Mouse (Mus musculus) neural tube, embryonic 14.5 days (tissue): ENCODE data around the gene Srsf3. TPM values are rescaled to one million over a fixed set of nuclear protein-coding genes. Genes with fewer than 3 reads are reported as not detected.
"Not testable (repeated sequence)": the region's sequence is repeated elsewhere in the genome, so short reads cannot be mapped to it uniquely, and the experiment has no call there.

ENCODE experiments used
- ATAC-seq: fragments of 200-750 bp; cut with Nextera tagmentation; 2 replicates; pipeline ENCODE4 v1.8.0; 2017; ENCODE audit warnings: low read depth, mild to moderate bottlenecking, moderate TSS enrichment, moderate library complexity
- H3K27ac ChIP-seq: fragments of 300-500 bp; sonication (generic); 2 replicates; pipeline ENCODE4 v1.5.1; 2014; ENCODE audit warnings: low read depth, mild to moderate bottlenecking, control low read depth, low read length, moderate library complexity, mixed read lengths
- H3K27me3 ChIP-seq: fragments of 300-500 bp; sonication (generic); 2 replicates; pipeline ENCODE4 v1.6.1; 2014; ENCODE audit warnings: low read length; ENCODE audit not compliant: control insufficient read depth, insufficient read depth
- H3K36me3 ChIP-seq: fragments of 300-500 bp; sonication (generic); 2 replicates; pipeline ENCODE4 v1.6.1; 2014; ENCODE audit warnings: low read length, mixed read lengths; ENCODE audit not compliant: control insufficient read depth, insufficient read depth
- H3K4me1 ChIP-seq: fragments of 300-500 bp; sonication (generic); 2 replicates; pipeline ENCODE4 v1.6.1; 2014; ENCODE audit warnings: low read length; ENCODE audit not compliant: control insufficient read depth, insufficient read depth
- H3K4me2 ChIP-seq: fragments of 300-500 bp; sonication (generic); 2 replicates; pipeline ENCODE4 v1.6.1; 2014; ENCODE audit warnings: mild to moderate bottlenecking, low read depth, low read length, control low read depth
- H3K4me3 ChIP-seq: fragments of 300-500 bp; sonication (generic); 2 replicates; pipeline ENCODE4 v1.5.1; 2014; ENCODE audit warnings: low read depth, low read length, control low read depth, mixed read lengths
- H3K9ac ChIP-seq: fragments of 300-500 bp; sonication (generic); replicated peaks from 2 replicates; pipeline ENCODE4 v1.6.1; 2014; ENCODE audit warnings: low read depth, mild to moderate bottlenecking, control low read depth, low read length, mixed read lengths
- H3K9me3 ChIP-seq: fragments of 300-500 bp; sonication (generic); 2 replicates; pipeline ENCODE4 v1.6.1; 2016; ENCODE audit warnings: low read length; ENCODE audit not compliant: control insufficient read depth
- WGBS: fragments of 180-500 bp; shearing (Covaris S2); extraction: QIAGEN DNeasy Blood & Tissue Kit; methylation state at CpG from one replicate; pipeline ENCODE4 v1.1.7; 2014; 5-methylcytosine and 5-hydroxymethylcytosine counted together
- polyA plus RNA-seq: library from polyadenylated mRNA; unstranded; fragments of >200 nt; fragmentation: Nextera tagmentation; extraction: Ambion mirVana; gene quantifications from 2 replicates; pipeline ENCODE4 v1.2.1, GENCODE M21; 2014

Srsf3 gene
- polyA plus RNA-seq, 1 experiment from 2014 or later = 423 TPM

DNA sequence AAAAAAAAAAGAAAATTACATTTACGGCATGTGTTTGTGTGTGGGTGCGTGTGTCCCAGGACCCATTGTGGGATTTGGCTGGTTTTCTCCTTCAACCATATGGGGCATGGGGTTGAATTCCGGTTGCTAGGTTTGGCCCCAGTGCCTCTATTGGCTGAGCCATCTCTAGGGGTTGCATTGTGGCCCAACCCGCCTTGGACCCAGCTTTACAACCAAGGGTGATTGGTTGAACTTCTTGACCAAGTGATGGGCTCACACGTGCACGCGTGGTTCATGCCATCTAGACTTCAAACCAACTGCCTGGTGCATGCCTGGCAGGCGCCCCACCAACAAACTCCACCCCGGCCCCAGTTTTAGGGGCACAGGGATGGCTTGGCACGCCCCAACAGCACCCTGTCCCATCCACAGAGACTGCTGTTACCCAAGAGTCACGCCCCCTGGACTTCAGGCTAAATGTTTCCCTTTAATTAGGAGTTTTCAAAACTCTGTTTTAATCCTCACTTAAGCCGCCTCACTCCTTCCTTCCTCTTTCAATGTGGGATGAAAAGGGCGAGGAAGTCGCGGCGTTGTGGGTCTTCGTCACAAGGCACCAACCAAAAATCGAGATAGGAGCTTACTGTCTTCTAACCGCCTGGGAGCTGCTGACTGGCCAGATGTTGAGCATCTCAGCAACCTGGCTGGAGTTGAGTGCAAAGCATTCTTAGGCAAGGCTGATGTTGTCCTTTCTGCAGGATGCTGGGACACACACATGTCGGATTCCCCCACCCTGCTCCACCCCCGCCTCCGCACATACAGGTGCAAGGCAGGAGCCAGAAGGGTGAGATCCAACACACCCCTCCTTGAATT lies 8.2 kb upstream of the Srsf3 start:
- ATAC-seq = no peak
- Histone ChIP-seq H3K4me2 (no peak overlapping the region), H3K27ac (no peak overlapping the region), H3K9me3 (no peaks in the 10 kb centered on the region), H3K27me3 (no peaks in the 10 kb centered on the region), H3K36me3 (no peaks in the 10 kb centered on the region), H3K4me1 (peaks cover 3% of the 10 kb centered on the region; the same call in 1 of the 2 replicates), H3K9ac (no peak overlapping the region), H3K4me3 (no peak overlapping the region)
- WGBS = 58% methylated on average over 22 of the region's 22 CpGs

DNA sequence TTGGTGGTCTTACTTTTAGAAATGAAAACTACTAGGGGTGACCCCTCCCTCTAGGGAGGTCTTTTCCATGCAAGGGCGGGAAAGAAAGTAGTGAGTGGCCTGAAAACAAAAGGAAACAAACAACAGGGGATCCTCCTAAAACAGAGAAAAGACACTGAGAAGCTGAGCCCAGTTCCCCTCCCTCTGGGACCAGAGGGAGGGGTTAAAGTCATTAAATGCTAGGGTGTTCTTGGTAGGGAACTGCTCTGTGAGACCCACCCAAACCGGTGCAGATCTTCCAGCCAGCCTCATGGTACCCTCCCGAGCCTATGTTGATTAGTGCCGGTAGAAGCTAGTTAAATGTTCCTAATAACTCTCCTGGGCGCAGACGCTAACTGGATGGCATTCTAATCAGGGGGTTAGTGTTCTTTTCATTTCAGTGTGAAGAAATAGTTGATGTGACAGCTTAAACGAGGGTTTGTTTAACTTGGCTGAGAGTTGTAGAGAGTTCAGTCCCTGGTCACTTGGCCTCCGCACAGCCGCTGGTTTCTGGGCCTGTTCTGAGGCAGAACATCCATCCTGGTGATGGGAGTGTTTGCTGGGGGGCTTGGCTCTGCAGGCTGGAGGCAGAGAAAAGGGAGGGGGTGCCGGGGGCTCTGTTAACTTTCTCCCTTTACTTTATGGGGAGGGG lies 7.4 kb upstream of the Srsf3 start:
- Histone ChIP-seq H3K9ac (no peak overlapping the region), H3K4me3 (no peak overlapping the region), H3K27ac (no peak overlapping the region), H3K9me3 (no peaks in the 10 kb centered on the region), H3K4me2 (no peak overlapping the region), H3K4me1 (peaks cover 3% of the 10 kb centered on the region; the same call in 1 of the 2 replicates), H3K36me3 (no peaks in the 10 kb centered on the region), H3K27me3 (no peaks in the 10 kb centered on the region)
- ATAC-seq = peak; percentile 44; the same call in 1 of the 2 replicates
- WGBS = 14% methylated on average over 10 of the region's 10 CpGs

DNA sequence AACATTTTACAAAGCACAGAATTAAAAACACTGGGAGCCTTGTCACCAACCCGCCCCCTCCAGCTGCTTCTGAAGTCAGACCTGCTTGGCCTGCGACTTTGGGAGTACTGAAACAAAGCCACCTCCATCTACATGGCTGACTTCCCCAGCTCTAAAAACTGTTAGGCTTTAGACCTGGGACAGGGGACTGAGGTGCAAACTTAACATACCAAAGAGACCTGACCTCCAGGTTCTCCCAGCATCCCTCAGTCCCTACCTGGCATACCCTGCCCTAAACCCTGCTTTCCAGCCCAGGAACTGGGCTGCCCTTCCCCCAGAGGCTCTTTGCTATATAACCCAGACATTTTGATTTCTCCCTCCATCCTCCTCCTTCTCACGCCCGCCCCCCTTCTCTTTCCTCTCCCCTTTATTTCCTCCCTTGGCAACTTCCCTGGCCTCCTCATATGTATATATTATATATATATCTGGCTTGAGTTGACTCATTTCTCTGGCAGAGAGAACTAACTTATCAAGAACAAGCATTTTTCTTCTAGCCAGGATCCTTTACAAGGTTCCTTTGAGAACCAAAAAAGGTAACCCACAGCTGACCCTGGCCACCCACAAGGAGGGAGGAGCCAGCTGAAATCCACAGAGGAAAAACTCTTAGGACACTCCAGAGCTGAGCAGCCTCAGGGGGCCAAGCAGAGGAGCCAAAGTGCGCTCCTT lies 5.6 kb upstream of the Srsf3 start:
- no peak for ATAC-seq
- H3K4me1 ChIP-seq = peaks cover 8% of the 10 kb centered on the region; the same call in 1 of the 2 replicates
- H3K4me2 ChIP-seq = no peak overlapping the region
- H3K36me3 ChIP-seq = no peaks in the 10 kb centered on the region
- no peak overlapping the region for H3K9ac ChIP-seq
- 38% methylated on average over 5 of the region's 5 CpGs for WGBS
- H3K27ac ChIP-seq = no peak overlapping the region
- no peak overlapping the region for H3K4me3 ChIP-seq
- H3K27me3 ChIP-seq = no peaks in the 10 kb centered on the region
- no peaks in the 10 kb centered on the region for H3K9me3 ChIP-seq

DNA sequence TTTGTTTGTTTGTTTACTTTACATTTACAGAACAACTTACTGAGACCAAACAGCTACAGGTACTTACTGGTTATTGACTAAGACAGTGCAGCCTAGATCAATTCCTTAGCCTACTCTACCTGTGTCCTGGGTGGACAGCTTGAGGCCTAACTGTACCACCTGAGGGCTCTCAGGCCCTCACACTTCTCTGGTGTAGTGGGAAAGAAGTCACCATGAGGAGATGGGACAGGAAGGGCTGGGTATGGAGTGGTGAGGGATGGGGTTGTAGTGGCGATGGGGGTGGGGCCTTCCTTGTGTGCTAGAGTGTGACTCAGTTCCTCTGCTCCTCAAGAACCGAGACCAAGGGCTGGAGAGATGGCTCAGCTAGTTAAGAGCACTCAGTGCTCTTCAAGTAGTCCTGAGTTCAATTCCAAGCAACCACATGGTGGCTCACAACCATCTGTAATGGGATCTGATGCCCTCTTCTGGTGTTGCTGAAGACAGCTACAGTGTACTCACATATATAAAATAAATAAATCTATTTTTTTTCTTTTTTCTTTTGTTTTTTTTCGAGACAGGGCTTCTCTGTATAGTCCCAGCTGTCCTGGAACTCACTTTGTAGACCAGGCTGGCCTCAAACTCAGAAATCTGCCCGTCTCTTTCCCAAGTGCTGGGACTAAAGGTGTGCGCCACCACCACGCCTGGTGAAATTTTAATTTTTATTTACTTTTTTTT lies 1.9 kb upstream of the Srsf3 start:
- ATAC-seq = no peak
- peaks cover 13% of the 10 kb centered on the region; the same call in 1 of the 2 replicates for H3K4me1 ChIP-seq
- WGBS = 92% methylated on average over 6 of the region's 6 CpGs
- H3K27ac ChIP-seq = no peak overlapping the region
- H3K27me3 ChIP-seq = no peaks in the 10 kb centered on the region
- H3K4me2 ChIP-seq = no peak overlapping the region
- no peaks in the 10 kb centered on the region for H3K9me3 ChIP-seq
- no peak overlapping the region for H3K4me3 ChIP-seq
- no peaks in the 10 kb centered on the region for H3K36me3 ChIP-seq
- H3K9ac ChIP-seq = no peak overlapping the region

DNA sequence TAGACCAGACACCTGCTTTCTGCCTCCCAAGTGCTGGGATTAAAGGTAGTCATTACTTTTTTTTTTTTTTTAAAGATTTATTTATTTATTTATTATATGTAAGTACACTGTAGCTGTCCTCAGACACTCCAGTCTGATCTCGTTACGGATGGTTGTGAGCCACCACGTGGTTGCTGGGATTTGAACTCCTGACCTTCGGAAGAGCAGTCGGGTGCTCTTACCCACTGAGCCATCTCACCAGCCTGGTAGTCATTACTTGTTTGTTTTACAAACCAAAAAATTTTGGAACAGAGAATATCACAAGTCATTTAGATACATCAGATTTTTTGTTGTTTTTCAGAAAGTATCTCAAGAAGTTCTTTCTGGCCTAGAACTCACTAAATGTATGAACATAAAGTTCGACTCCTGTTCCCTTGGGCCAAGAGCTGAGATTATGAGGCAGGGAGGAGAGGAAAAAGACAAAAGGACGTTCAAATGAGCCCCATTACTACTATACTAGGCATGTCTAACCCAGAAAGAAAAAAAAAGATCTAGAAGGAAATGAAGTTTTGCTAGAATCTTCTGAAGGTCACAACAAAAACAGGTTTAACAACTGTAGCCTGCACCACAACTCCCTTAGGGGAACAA lies 1.2 kb upstream of the Srsf3 start:
- H3K4me3 ChIP-seq = peak overlapping the region; percentile 86
- peak overlapping the region; percentile 98 for H3K27ac ChIP-seq
- H3K4me1 ChIP-seq = peaks cover 14% of the 10 kb centered on the region; the same call in 1 of the 2 replicates
- peak overlapping the region; percentile 56 for H3K4me2 ChIP-seq
- H3K9me3 ChIP-seq, H3K27me3 ChIP-seq, H3K36me3 ChIP-seq, ATAC-seq: not testable (repeated sequence)
- peak overlapping the region; percentile 97; the same call in 1 of the 2 replicates for H3K9ac ChIP-seq
- WGBS = 43% methylated on average over 7 of the region's 7 CpGs

DNA sequence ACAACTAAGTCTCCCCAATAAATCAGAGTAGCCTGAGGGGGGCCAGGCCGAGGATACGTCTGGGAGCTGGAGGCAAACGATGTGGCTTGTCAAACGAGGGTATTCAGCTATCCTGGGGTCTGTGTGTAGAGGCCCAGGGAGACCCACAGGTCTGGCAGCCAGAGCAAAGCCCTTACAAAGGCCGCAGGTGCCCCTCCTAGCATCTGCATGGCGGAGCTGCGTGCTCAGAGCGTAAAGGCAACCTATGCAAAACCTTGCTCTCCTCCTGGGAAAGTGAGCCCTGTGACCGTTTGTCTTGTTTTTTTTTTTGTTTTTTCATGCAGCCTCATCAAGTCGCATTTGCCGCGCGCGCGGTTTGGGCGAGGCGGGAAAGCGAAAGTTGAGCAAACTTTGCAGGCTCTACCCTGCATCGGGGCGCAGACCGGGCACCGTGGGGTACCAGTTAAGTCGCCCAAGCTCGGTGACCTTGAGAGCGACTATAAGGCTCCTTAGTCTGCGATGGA lies 606 bp upstream of the Srsf3 start:
- WGBS = under 1% methylated on average over 26 of the region's 26 CpGs
- Histone ChIP-seq H3K27ac (peak overlapping the region; percentile 98), H3K27me3 (no peaks in the 10 kb centered on the region), H3K9ac (peak overlapping the region; percentile 97), H3K4me3 (peak overlapping the region; percentile 86), H3K4me2 (peak overlapping the region; percentile 56), H3K9me3 (no peaks in the 10 kb centered on the region), H3K36me3 (peaks cover 6% of the 10 kb centered on the region), H3K4me1 (peaks cover 19% of the 10 kb centered on the region)
- ATAC-seq = peak; percentile 36; the same call in 1 of the 2 replicates

DNA sequence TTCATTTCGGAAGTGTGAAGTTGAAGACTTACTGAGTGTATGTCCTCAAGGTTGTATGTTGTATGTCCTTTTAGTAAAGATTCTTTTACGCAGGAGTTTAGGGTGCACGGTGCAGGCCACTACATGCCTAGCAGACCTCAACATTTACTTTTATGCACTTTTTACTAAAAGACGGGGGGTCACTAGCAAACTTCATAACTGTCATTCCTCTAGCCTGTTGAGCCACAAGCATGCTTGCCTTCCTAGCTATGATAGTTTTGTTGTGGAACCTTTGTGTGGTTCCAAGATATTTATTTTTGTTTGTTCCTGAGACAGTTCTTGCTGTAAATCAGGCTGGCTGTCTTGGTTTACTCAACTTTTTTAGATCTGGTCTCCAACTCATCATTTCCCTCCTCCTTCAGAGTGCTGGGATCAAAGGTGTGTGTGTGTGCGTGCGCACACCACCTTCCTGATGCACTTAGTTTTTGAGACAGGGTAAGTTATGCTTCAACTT lies 1.2 kb downstream of the Srsf3 start:
- WGBS = under 1% methylated on average over 6 of the region's 6 CpGs
- ATAC-seq = no peak

DNA sequence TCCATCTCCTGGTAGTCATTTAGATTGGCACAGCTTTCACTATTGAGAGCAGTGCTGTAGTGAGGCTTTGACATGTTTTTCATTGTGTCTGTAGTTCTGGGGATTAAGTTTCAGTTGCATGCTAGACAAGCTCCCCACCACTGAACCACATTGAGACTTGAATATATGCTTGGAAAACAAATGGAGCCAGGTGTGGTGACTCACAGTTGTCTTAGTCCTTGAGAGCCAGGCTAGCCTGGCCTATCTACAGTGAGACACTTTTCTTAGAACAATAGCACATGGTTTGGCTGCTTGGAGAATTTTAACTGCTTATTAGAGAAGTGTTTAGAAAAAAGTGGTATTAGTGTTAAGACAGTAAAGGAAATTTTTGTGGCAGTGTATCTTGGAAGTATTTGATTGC lies 1.8 kb downstream of the Srsf3 start:
- peak overlapping the region; percentile 86 for H3K4me3 ChIP-seq
- H3K9ac ChIP-seq = peak overlapping the region; percentile 97
- no peak for ATAC-seq
- no peaks in the 10 kb centered on the region for H3K9me3 ChIP-seq
- no peaks in the 10 kb centered on the region for H3K27me3 ChIP-seq
- peak overlapping the region; percentile 100 for H3K4me2 ChIP-seq
- peaks cover 27% of the 10 kb centered on the region for H3K36me3 ChIP-seq
- H3K27ac ChIP-seq = no peak overlapping the region
- peaks cover 22% of the 10 kb centered on the region for H3K4me1 ChIP-seq

More for the DNA sequence above, 1.2 kb downstream of the Srsf3 start:
- H3K27ac ChIP-seq = no peak overlapping the region
- peaks cover 22% of the 10 kb centered on the region for H3K4me1 ChIP-seq
- peak overlapping the region; percentile 86 for H3K4me3 ChIP-seq
- peak overlapping the region; percentile 97 for H3K9ac ChIP-seq
- H3K27me3 ChIP-seq = no peaks in the 10 kb centered on the region
- H3K4me2 ChIP-seq = peak overlapping the region; percentile 100
- peaks cover 21% of the 10 kb centered on the region for H3K36me3 ChIP-seq
- H3K9me3 ChIP-seq = no peaks in the 10 kb centered on the region
